Mouse (Mus musculus): ENCODE data around the gene Gm6525. TPM values are rescaled to one million over a fixed set of nuclear protein-coding genes. Genes with fewer than 3 reads are reported as not detected.

The Gm6525 gene
- polyA plus RNA-seq (2015; fragmentation: Nextera tagmentation; extraction: Ambion mirVana), result 0.12 and 0.23 TPM in 2 replicates

GRCm38 (mm10) chr3:84173581-84174154, at the start of gene Gm6525:
Gene Gm6525, plus strand, starts transcription at chr3:84174104.

GRCm38 (mm10) chr3:84155558-84156006, 18.3 kb upstream of the Gm6525 start, which contains the start of gene Mnd1:
Gene Mnd1, minus strand, starts transcription at chr3:84155786.

Other genes with a start within 250 kb of the Gm6525 start
- 23.0 and 27.3 TPM in 2 replicates for gene Tmem131l, start 133.9 kb upstream of the Gm6525 start, polyA plus RNA-seq (2015; fragmentation: Nextera tagmentation; extraction: Ambion mirVana)
- gene Mnd1, start 18.3 kb upstream of the Gm6525 start, polyA plus RNA-seq (2015; fragmentation: Nextera tagmentation; extraction: Ambion mirVana), result 10.3 and 13.6 TPM in 2 replicates
- 3.1 and 3.6 TPM in 2 replicates for gene Trim2, start 132.8 kb downstream of the Gm6525 start, polyA plus RNA-seq (2015; fragmentation: Nextera tagmentation; extraction: Ambion mirVana)